Comparison of ENCODE assay signal across 9 mouse cellular contexts in genomic region chr15:94722759-94723158, GRCm38 (mm10).
A peak's percentile ranks its signal among the peaks of the same experiment; 100 is the strongest.
DNase-seq lines count a peak whose midpoint lies in the region; ATAC-seq and TF ChIP-seq lines count a peak whose summit lies in the region.
"Had no signal": no experiment of that assay in that cellular context is flagged by ENCODE, and none has a peak within 500 bp of the region (broad histone marks: within the 10 kb centered on the region; RNA-seq: fewer than 3 reads in every experiment).

No protein-coding gene starts in this region.

- no peaks in the 10 kb centered on the region for H3K27me3 ChIP-seq in embryonic facial prominence, embryonic 10.5 days (replicated peaks; ENCODE audit: low read depth, poor library complexity, severe bottlenecking)
- H3K27me3 ChIP-seq in lung, embryonic 14.5 days (ENCODE audit: insufficient read depth, low read length) = no peaks in the 10 kb centered on the region
- H3K27me3 ChIP-seq: limb, embryonic 13.5 days had no signal

- H3K9ac ChIP-seq in lung, embryonic 14.5 days = no peak overlapping the region
- H3K9ac ChIP-seq: limb, embryonic 13.5 days had no signal

- no peak overlapping the region for H3K27ac ChIP-seq in embryonic facial prominence, embryonic 10.5 days (replicated peaks)
- H3K27ac ChIP-seq in lung, embryonic 14.5 days (ENCODE audit: low read depth) = no peak overlapping the region
- H3K27ac ChIP-seq: limb, embryonic 13.5 days had no signal

- no peak overlapping the region for H3K4me3 ChIP-seq in embryonic facial prominence, embryonic 10.5 days
- H3K4me3 ChIP-seq in lung, embryonic 14.5 days (ENCODE audit: low read depth, low read length) = no peak overlapping the region
- H3K4me3 ChIP-seq: limb, embryonic 13.5 days had no signal

- WGBS in embryonic facial prominence, embryonic 10.5 days = 34% methylated on average over 5 of the region's 5 CpGs
- 17% methylated on average over 5 of the region's 5 CpGs for WGBS in lung, embryonic 14.5 days

- no peak overlapping the region for H3K4me2 ChIP-seq in lung, embryonic 14.5 days
- H3K4me2 ChIP-seq: limb, embryonic 13.5 days had no signal

- TF ChIP-seq CTCF in lung, embryonic 14.5 days (IDR thresholded peaks at IDR 0.05; ENCODE audit: low read depth) = peak; percentile 59

- no peaks in the 10 kb centered on the region for H3K4me1 ChIP-seq in embryonic facial prominence, embryonic 10.5 days
- H3K4me1 ChIP-seq in lung, embryonic 14.5 days (ENCODE audit: insufficient read depth) = no peaks in the 10 kb centered on the region
- H3K4me1 ChIP-seq: limb, embryonic 13.5 days had no signal

- peak; percentile 83 for DNase-seq in heart, adult 11 months
- DNase-seq in heart, postnatal 25 days (ENCODE audit: low spot score) = no peak
- DNase-seq in 3134 (ENCODE audit: extremely low read depth, insufficient read length, low spot score) = peak; percentile 16
- DNase-seq in adrenal gland, adult 8-10 months = peak; percentile 5
- DNase-seq in embryonic facial prominence, embryonic 10.5 days (ENCODE audit: low spot score) = peak; percentile 60
- peak; percentile 71 to 74 for DNase-seq in kidney, postnatal 4 days
- DNase-seq in lung, embryonic 14.5 days = peak; percentile 91
- DNase-seq in spleen, postnatal 14 days (ENCODE audit: low spot score in 2 of 2) = no peak

- no peaks in the 10 kb centered on the region for H3K9me3 ChIP-seq in embryonic facial prominence, embryonic 10.5 days
- no peaks in the 10 kb centered on the region for H3K9me3 ChIP-seq in lung, embryonic 14.5 days (ENCODE audit: low read depth, low read length)
- H3K9me3 ChIP-seq: limb, embryonic 13.5 days had no signal

- ATAC-seq in lung, embryonic 14.5 days (ENCODE audit: insufficient read depth) = no peak

- no peaks in the 10 kb centered on the region for H3K36me3 ChIP-seq in embryonic facial prominence, embryonic 10.5 days (replicated peaks)
- H3K36me3 ChIP-seq in lung, embryonic 14.5 days (ENCODE audit: insufficient read depth) = no peaks in the 10 kb centered on the region
- H3K36me3 ChIP-seq: limb, embryonic 13.5 days had no signal

- intact Hi-C loops in heart, postnatal 25 days (cut with DNase I) = loop anchor here (2.0 kb wide), 1 partner anchor 852 kb away; no protein-coding TSS in a partner anchor

Comparison
In these comparisons a context has a peak if more than half of its experiments do, and no peak if none do; other contexts are left out.
1. DNase-seq: peak in heart, adult 11 months (single experiment), 3134 (single experiment), adrenal gland, adult 8-10 months (single experiment), embryonic facial prominence, embryonic 10.5 days (single experiment), kidney, postnatal 4 days (2 of 2) and lung, embryonic 14.5 days (single experiment); none in heart, postnatal 25 days (single experiment) and spleen, postnatal 14 days (0 of 2).